Mouse (Mus musculus) lung, adult 2 months (tissue): ENCODE measurements at regions not wholly inside any gene's neighbourhood (a gene's known extent, or its start where the extent isn't known, plus 50 kb on each side); places are given as distances from the start of the nearest gene placed in this dataset.

ENCODE experiments used
- CTCF ChIP-seq: fragments of 200-500 bp; IDR thresholded peaks from 2 replicates; pipeline ENCODE4 v1.5.1; 2011; ENCODE audit warnings: mild to moderate bottlenecking, low read length, control low read depth; ENCODE audit not compliant: insufficient read depth
- POLR2A ChIP-seq: fragments of 200-500 bp; IDR thresholded peaks from 2 replicates; pipeline ENCODE4 v1.6.1; 2011; ENCODE audit warnings: low read depth, mild to moderate bottlenecking, control low read depth, low read length, borderline replicate concordance; ENCODE audit errors: extremely low read depth

DNA sequence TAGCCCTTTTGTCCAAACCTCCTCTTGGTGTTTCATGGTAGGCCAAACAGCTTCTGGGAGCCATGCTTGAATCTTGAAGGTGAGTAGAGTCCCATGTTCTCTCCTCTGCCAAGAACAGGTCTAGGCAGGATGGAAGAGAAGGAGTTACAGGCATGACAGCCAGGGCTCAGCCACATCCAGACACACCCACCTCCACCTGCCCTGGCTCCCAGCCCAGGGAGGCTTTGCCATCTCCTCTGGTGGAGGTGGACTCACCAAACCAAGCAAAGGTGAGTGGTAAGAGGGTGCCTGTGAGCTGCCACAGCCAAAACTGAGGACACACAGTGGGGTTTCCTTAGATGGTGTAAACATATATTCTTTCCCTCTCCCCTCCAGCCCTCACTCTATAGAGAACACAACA is 78.0 kb downstream of the Amer3 start:
- no peak for TF ChIP-seq CTCF
- TF ChIP-seq POLR2A, result no peak
